Mouse (Mus musculus) right cerebral cortex, postnatal 25 days (tissue): Measurements from ENCODE around the gene Ttf1.
A peak's percentile ranks its signal among the peaks of the same experiment; 100 is the strongest.

Experiments used
- DNase-seq: peaks from one replicate; pipeline ENCODE4 v3.0.0; 2022

Gene Ttf1

GRCm38 (mm10) chr2:29060135-29060597, at the start of gene Ttf1:
TSS of gene Ttf1 (plus strand) at chr2:29060262.
- peak; percentile 88 for DNase-seq

DNA sequence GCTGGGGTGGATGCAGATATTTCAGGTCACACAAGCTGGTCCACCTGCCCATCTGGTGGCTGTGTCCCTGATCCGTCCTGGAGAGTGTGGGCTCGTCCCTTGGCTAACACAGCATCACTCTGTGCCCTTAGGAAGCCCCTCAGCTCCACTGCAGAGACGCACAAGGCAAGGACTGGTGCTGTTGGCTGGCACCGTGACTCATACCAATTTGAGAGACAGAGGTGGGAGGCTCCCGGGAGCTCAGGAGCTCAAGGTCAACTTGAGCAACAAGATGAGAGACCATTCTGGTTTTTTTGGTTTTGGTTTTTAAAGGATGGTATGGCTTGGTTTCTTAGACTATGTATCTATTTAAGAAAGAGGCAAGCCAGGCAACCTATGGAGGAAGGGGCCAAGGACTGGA, 47.5 kb upstream of the Ttf1 start:
- DNase-seq = no peak

DNA sequence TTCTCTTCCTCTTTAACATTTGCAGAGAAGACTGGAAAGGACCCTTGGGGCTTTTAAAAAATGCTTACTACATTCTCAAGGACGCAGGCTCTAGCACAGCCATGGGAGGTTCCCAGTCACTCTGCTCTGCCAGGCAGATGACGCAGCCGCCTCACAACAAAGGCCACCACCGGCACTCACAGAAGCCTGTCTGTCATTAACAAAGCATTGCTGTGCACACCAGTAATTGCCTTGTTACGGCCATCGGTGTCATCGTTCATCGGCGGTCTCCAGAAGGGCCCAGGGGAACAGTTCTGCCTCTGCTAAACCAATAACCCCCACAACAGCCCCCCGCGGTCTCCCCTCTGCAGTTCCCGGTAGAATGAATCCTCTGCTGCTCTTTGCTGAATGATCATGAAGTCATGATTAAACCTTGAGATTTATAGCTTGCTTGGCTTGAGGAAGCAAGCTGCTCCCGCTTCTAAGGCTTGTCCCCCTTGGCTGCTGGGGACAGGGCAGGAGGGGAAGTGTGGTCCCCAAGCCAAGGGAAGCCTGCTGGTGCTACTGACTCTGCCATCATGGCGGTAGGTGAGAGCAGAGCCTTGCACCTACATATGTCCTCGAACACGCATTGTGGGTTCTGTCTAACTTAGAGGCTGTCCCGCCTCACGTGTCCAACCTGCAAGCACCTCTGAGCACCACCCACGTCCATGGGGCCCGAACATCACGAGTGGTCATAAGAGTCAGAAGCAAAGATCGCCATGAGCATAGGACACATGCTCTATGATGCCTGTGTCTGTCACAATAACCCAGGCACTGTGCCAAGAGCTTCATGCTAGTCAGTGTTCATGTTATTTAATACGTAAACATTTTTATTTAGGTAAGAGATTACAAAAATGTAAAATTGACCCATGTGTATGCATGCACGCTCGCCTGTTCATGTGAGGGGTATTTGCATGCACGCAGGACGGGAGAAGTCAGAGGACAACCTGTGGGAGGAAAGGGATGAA, 43.2 kb upstream of the Ttf1 start:
- DNase-seq = no peak

- no peak for DNase-seq
These were observed 41.4 kb upstream of the Ttf1 start for GRCm38 (mm10) chr2:29018680-29019079.

DNA sequence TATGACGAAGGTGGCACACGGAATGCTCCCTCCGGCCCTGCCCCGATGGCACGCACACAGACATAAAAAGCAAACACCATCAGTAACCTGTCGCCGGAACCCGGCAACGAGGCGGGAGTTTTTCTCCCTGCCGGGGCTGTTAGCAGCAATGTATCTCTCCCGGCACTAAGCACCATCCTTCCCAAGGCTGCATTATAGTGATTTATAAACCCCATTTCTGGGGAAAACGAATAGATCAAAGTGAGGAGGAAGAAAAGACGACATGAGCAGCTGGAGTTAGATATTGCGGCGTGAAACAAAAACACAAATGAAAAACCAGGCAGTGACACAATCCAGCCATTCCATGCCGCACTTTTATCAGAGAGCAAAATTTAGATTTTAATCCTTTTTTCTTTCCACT, 39.0 kb upstream of the Ttf1 start:
- DNase-seq = no peak

DNA sequence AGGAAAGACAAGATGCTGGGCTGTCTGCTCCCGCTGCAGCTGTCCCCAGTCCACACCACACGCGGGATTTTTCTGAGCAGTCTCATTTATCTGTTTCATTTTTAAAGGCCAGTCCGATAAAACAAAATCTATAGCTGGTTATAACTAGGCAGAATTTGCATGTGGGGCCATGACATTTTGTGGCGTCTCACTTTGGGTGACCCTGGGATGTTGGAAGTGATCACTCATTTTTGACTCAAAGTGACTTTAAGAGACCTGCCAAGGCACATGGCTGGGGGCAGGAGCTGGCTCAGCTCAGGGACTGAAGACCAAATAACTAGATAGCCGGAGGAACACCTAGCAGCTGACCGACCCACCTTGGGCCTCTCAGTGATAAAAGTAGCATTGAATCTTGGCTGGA, 37.1 kb upstream of the Ttf1 start:
- no peak for DNase-seq

DNA sequence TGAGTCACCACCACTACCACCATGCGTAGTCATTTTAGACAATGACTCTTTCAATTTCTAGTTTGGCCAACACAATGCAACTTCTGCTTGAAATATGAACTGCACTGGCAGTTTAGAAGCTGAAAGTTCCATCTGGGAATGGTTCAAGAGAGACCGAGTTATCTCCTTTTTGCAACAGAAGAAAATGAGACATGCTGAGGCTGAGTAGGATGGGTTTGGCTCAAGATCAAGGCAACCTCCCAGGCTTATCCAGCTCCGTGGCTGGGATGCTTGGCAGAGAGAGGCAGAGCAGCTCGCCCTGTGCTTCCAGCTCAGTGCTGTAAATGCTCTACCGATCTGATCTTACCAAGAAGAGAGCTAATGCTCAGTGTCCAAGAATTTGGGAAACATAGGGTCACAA, 34.8 kb upstream of the Ttf1 start:
- peak; percentile 51 for DNase-seq

DNA sequence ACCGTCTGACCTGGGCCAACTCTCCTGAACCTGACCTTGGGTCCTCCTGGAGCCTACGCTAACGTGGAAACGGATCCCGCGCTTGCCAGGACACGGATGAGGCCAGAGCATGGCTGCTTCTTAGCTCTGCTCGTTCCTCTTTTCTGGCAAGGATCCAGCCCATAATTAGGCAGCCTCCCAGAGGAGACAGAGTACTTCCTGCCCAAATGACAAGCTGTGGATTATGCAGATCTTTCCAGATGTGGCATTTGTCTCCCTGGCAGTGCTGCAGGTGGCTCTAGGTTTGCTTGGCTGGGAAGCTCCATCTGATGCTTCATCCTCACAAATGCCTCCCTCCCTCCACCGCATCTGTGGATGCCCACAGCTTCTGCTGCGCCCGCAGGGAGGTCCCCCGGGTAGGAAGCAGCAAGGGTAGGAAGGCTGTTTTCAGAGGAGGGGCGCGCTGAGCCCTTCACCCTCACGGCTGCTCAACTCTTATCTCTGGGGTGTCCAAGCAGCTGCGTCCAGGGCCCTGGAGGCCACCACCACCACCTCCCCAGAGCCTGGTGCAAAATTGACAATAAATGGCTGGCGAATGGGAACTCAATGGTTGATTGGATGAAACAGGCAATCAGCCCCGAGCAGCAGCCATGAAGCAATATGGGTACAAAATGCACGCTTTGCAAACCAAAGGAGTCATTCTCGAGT, 29.9 kb upstream of the Ttf1 start:
- DNase-seq = no peak

DNA sequence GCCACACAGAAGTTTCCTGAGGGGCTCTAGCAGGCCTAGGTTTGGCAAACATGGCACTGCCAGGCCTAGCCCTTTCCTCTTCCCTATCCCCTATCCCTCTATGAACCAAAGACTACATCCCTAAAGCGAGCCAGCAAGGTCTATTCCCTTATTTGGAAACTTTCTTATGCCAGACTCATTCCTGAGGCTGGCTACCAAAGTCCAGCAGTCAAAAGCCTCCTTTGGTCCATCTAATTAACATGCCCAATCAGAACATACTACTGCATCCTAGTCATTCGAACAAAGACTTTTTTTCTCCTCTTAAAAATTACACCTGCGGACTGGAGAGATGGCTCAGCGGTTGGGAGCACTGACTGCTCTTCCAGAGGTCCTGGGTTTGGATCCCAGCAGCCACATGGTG, 28.1 kb upstream of the Ttf1 start:
- no peak for DNase-seq

GRCm38 (mm10) chr2:29034542-29035475, 25.3 kb upstream of the Ttf1 start:
- no peak for DNase-seq

- DNase-seq = no peak
These were observed 24.4 kb upstream of the Ttf1 start for GRCm38 (mm10) chr2:29035698-29036097.

DNA sequence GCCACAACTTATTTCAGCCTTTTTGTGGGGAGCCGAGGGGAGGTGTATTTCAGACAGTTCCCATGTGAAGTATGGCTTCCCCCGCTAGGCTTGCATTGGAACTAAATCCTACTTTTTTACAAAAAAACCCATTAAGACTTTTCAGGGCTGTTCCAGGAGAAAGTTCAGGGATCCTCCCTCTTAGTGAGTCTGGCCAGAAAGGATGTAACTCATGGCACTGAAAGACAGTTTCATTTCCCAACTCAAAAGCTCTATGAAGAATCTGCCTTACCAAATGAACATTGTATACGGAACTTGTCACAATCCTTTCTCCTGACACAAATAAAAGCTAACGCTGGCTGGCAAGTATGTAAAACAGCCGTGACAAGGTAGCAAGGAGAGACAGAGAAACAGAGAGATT, 20.3 kb upstream of the Ttf1 start:
- no peak for DNase-seq

GRCm38 (mm10) chr2:29040594-29041476, 19.2 kb upstream of the Ttf1 start:
- DNase-seq = no peak

- no peak for DNase-seq
These were observed 18.6 kb upstream of the Ttf1 start for GRCm38 (mm10) chr2:29041477-29041768.

- DNase-seq = no peak
These were observed 17.9 kb upstream of the Ttf1 start for GRCm38 (mm10) chr2:29042124-29042523.

DNA sequence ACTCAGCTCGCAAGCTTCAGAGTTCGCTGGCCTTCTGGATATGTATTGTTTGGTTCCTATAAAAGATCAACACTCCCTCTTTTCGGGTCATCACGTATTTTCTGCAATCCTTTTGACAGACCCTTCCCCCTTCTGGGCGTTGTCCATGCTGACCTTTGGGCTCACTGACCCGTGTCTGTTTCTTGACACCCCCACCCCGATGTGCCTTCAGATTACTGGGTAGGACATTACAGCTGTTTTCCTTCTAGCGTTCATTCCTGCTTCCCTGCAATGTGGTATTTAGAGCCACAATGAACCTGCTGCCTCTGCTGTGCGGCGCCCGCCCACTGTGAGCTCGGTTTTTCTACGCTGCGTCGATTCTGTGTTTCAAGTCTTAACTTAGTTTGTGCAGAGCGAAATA, 13.9 kb upstream of the Ttf1 start:
- DNase-seq = no peak

GRCm38 (mm10) chr2:29051932-29052331, 8.1 kb upstream of the Ttf1 start:
- DNase-seq = no peak

GRCm38 (mm10) chr2:29052943-29053454, 7.1 kb upstream of the Ttf1 start:
- DNase-seq = peak; percentile 11

- DNase-seq = peak; percentile 45
These were observed 6.1 kb upstream of the Ttf1 start for GRCm38 (mm10) chr2:29053802-29054544.

DNA sequence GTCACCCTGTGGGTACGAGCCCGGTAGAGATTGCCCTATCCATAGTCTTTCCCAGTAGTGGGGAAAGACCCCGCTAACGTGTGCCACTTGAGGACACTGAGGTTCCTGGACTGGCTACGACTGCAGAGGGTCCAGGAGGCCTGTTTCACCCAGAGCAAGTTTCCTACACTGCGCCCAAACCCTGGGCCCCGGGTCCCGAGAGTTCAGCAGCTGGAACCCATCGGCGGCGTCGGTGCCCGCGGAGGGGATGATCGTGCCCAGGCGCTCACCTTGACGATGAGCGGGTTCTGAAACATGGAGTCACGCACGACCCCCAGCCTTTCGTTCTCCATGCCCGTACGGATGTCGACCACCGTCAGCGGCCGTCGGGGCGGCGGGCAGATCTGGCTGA, 5.5 kb upstream of the Ttf1 start:
- DNase-seq = no peak

GRCm38 (mm10) chr2:29054991-29055390, 5.1 kb upstream of the Ttf1 start, which contains the start of gene Cfap77:
TSS of gene Cfap77 (minus strand) at chr2:29055066.
- peak; percentile 16 for DNase-seq
